Mouse (Mus musculus): Measurements from ENCODE around the gene Trappc6a. TPM values are rescaled to one million over a fixed set of nuclear protein-coding genes. Genes with fewer than 3 reads are reported as not detected.
A peak's percentile ranks its signal among the peaks of the same experiment; 100 is the strongest.

The Trappc6a gene
- polyA plus RNA-seq (2014; fragmentation: Nextera tagmentation; extraction: Ambion mirVana): 45.7 and 49.8 TPM in 2 replicates

- H3K36me3 ChIP-seq (ENCODE audit: control insufficient read depth, insufficient read depth, low read length): no peaks in the 10 kb centered on the region
- H3K4me2 ChIP-seq (replicated peaks; ENCODE audit: low read depth, low read length): peak within 1 kb of the TSS; percentile 95
- under 1% methylated on average over 55 of the region's 56 CpGs for WGBS
- ATAC-seq (ENCODE audit: low FRiP score): peak; percentile 96
- H3K9me3 ChIP-seq (ENCODE audit: control insufficient read depth, low read length): no peaks in the 10 kb centered on the region
- H3K4me3 ChIP-seq (ENCODE audit: low read depth, low read length): peak within 1 kb of the TSS; percentile 79
- peak within 1 kb of the TSS; percentile 86 for H3K9ac ChIP-seq (ENCODE audit: low read depth, low read length)
- DNase-seq (ENCODE audit: low spot score): peak; percentile 92
- no peaks in the 10 kb centered on the region for H3K4me1 ChIP-seq (replicated peaks; ENCODE audit: control insufficient read depth, insufficient read depth, low read length)
- H3K27me3 ChIP-seq (ENCODE audit: control insufficient read depth, insufficient read depth, low read length): no peaks in the 10 kb centered on the region
- H3K27ac ChIP-seq (ENCODE audit: low read depth, low read length): peak within 1 kb of the TSS; percentile 65
These were observed at the start of gene Trappc6a, which contains the start of gene Bloc1s3 for GRCm38 (mm10) chr7:19508150-19508923. Trappc6a (plus strand) TSS chr7:19508395. Bloc1s3 (minus strand) TSS chr7:19508367.

DNA sequence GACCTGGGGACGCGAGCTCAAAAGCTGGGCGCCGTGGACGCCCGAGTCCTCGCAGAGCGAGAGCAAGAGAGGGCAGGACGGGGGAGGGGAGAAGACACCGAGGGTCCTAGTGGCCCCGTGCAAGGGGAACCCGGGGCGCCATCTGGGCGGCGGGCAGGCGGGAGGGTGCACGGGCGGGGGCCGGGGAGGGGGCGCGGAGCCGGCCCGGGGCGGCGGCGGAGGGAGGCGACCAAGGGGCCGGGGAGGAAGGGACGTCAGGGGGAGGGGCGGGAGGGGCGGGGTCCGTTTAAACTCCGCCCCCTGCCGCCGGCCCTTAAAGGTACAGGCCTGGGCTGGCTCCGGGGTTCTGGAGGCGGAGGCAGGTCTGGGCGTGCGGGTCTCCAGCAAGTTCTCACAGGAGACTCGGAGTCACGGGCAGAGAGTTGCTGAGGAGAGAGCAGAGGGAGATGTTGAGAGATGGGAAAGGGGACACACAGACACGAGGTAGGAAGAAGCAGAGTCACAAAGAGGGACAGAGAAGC is 49.5 kb upstream of the Trappc6a start, which contains the start of gene Mark4:
Gene Mark4, minus strand, starts transcription at position 231 of the 521 bp plus-strand sequence.
- H3K4me2 ChIP-seq (replicated peaks; ENCODE audit: low read depth, low read length): peak within 1 kb of the TSS; percentile 97
- peak within 1 kb of the TSS; percentile 79 for H3K27ac ChIP-seq (ENCODE audit: low read depth, low read length)
- no peaks in the 10 kb centered on the region for H3K9me3 ChIP-seq (ENCODE audit: control insufficient read depth, low read length)
- no peaks in the 10 kb centered on the region; the same call in 1 of the 2 replicates for H3K36me3 ChIP-seq (ENCODE audit: control insufficient read depth, insufficient read depth, low read length)
- DNase-seq (ENCODE audit: low spot score) (peak; percentile 93), ATAC-seq (ENCODE audit: low FRiP score) (peak; percentile 85)
- peak within 1 kb of the TSS; percentile 90 for H3K9ac ChIP-seq (ENCODE audit: low read depth, low read length)
- H3K4me3 ChIP-seq (ENCODE audit: low read depth, low read length): peak within 1 kb of the TSS; percentile 99
- no peaks in the 10 kb centered on the region for H3K27me3 ChIP-seq (ENCODE audit: control insufficient read depth, insufficient read depth, low read length)
- H3K4me1 ChIP-seq (replicated peaks; ENCODE audit: control insufficient read depth, insufficient read depth, low read length): peaks cover 8% of the 10 kb centered on the region; the same call in 1 of the 2 replicates
- 0% methylated on average over 27 of the region's 42 CpGs for WGBS

DNA sequence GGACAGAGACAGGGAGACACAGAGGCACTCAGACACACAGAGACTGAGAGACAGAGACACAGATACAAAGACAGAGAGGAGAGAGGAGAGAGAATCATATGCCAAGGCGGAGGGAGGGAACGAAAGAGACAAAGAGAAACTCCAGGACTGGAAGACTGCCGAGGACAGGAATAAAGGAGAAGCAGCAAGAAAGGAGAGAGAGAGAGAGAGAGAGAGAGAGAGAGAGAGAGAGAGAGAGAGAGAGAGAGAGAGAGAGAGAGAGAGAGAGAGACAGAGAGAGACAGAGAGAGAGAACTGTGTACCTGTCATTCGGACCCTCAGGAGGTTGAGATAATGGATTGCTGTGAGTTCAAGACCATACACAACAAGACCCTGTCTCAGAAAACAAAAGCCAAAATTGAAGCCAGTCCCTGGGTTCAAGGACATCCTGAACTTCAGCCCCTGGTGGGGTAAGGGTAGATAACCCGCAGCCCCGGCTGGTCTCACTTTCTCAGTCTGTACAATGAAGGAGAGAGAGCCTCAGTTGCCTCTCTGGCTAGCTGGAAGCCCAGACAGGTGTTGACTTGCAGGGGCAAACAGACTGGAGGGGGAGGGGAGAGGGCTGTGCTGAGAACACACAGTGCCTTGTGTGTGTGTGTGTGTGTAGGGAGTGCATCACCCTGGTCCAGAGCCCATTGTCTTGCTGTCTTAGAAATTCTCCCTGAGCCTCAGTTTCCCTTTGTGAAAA is 48.9 kb upstream of the Trappc6a start:
- no peak for DNase-seq (ENCODE audit: low spot score)
- no peak for ATAC-seq (ENCODE audit: low FRiP score)
- Histone ChIP-seq H3K27me3 (ENCODE audit: control insufficient read depth, insufficient read depth, low read length) (peaks cover 1% of the 10 kb centered on the region; the same call in 1 of the 2 replicates), H3K36me3 (ENCODE audit: control insufficient read depth, insufficient read depth, low read length) (no peaks in the 10 kb centered on the region; the same call in 1 of the 2 replicates), H3K9ac (ENCODE audit: low read depth, low read length) (peak overlapping the region; percentile 90), H3K27ac (ENCODE audit: low read depth, low read length) (peak overlapping the region; percentile 79), H3K9me3 (ENCODE audit: control insufficient read depth, low read length) (no peaks in the 10 kb centered on the region), H3K4me2 (replicated peaks; ENCODE audit: low read depth, low read length) (peak overlapping the region; percentile 97), H3K4me1 (replicated peaks; ENCODE audit: control insufficient read depth, insufficient read depth, low read length) (peaks cover 8% of the 10 kb centered on the region; the same call in 1 of the 2 replicates), H3K4me3 (ENCODE audit: low read depth, low read length) (peak overlapping the region; percentile 99)
- 22% methylated on average over 6 of the region's 6 CpGs for WGBS

GRCm38 (mm10) chr7:19460500-19460899 is 47.7 kb upstream of the Trappc6a start:
- no peak for ATAC-seq (ENCODE audit: low FRiP score)
- H3K4me2 ChIP-seq (replicated peaks; ENCODE audit: low read depth, low read length): no peak overlapping the region
- WGBS: 67% methylated on average over 1 of the region's 1 CpGs

DNA sequence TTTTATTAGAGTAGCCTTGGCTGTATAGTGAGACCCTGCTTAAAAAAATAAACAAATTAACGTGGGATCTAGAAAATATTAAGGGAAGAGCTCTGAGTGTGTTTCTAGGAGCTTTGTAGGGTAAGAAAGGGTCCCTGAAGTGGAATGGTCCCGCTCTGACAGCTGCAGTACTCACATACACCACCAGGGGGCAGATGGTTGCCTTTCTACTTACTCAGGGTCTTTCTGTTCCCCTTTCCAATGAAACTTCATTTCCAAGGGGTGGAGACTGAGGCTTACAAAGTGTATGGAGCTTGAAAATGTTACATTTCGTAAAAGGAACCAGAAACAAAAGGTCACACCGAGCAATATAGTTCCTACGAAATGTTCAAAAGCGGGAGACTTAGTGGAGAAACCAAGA is 46.7 kb upstream of the Trappc6a start:
- Histone ChIP-seq H3K36me3 (ENCODE audit: control insufficient read depth, insufficient read depth, low read length) (no peaks in the 10 kb centered on the region), H3K27me3 (ENCODE audit: control insufficient read depth, insufficient read depth, low read length) (peaks cover 9% of the 10 kb centered on the region; the same call in 1 of the 2 replicates), H3K4me1 (replicated peaks; ENCODE audit: control insufficient read depth, insufficient read depth, low read length) (peaks cover 8% of the 10 kb centered on the region; the same call in 1 of the 2 replicates), H3K9me3 (ENCODE audit: control insufficient read depth, low read length) (no peaks in the 10 kb centered on the region), H3K9ac (ENCODE audit: low read depth, low read length) (no peak overlapping the region), H3K4me2 (replicated peaks; ENCODE audit: low read depth, low read length) (no peak overlapping the region), H3K27ac (ENCODE audit: low read depth, low read length) (no peak overlapping the region), H3K4me3 (ENCODE audit: low read depth, low read length) (no peak overlapping the region)
- ATAC-seq (ENCODE audit: low FRiP score) (no peak), DNase-seq (ENCODE audit: low spot score) (peak; percentile 93)
- WGBS: 12% methylated on average over 6 of the region's 6 CpGs

More at GRCm38 (mm10) chr7:19460500-19460899, 47.7 kb upstream of the Trappc6a start:
- H3K4me1 ChIP-seq (replicated peaks; ENCODE audit: control insufficient read depth, insufficient read depth, low read length): peaks cover 8% of the 10 kb centered on the region; the same call in 1 of the 2 replicates
- H3K9ac ChIP-seq (ENCODE audit: low read depth, low read length): no peak overlapping the region
- H3K4me3 ChIP-seq (ENCODE audit: low read depth, low read length): no peak overlapping the region
- H3K36me3 ChIP-seq (ENCODE audit: control insufficient read depth, insufficient read depth, low read length): no peaks in the 10 kb centered on the region; the same call in 1 of the 2 replicates
- no peaks in the 10 kb centered on the region for H3K9me3 ChIP-seq (ENCODE audit: control insufficient read depth, low read length)
- no peak for DNase-seq (ENCODE audit: low spot score)
- no peak overlapping the region for H3K27ac ChIP-seq (ENCODE audit: low read depth, low read length)
- peaks cover 9% of the 10 kb centered on the region; the same call in 1 of the 2 replicates for H3K27me3 ChIP-seq (ENCODE audit: control insufficient read depth, insufficient read depth, low read length)

DNA sequence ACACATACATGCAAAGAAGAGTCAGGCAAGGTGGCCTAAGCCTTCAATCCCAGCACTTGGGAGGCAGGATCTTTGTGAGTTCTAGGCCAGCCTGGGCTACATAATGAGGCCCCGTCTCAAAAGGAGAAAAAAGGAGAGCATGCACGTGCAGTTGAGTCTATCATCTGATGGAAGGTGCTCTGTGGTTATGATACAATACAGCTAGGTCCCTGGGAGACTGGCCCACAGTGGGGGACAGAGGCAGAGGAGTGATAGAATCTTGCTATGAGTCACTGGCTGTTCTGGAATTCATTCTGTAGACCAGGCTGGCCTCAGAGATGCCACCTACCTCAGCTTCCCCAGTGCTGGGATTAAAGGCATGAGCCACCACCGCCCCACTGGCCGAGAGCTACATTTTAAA is 45.8 kb upstream of the Trappc6a start:
- ATAC-seq (ENCODE audit: low FRiP score): no peak
- no peak overlapping the region for H3K4me3 ChIP-seq (ENCODE audit: low read depth, low read length)
- 65% methylated on average over 4 of the region's 4 CpGs for WGBS
- H3K27ac ChIP-seq (ENCODE audit: low read depth, low read length): no peak overlapping the region
- H3K4me1 ChIP-seq (replicated peaks; ENCODE audit: control insufficient read depth, insufficient read depth, low read length): no peaks in the 10 kb centered on the region
- peaks cover 9% of the 10 kb centered on the region; the same call in 1 of the 2 replicates for H3K27me3 ChIP-seq (ENCODE audit: control insufficient read depth, insufficient read depth, low read length)
- H3K9ac ChIP-seq (ENCODE audit: low read depth, low read length): no peak overlapping the region
- DNase-seq (ENCODE audit: low spot score): no peak
- no peaks in the 10 kb centered on the region for H3K36me3 ChIP-seq (ENCODE audit: control insufficient read depth, insufficient read depth, low read length)
- no peak overlapping the region for H3K4me2 ChIP-seq (replicated peaks; ENCODE audit: low read depth, low read length)
- no peaks in the 10 kb centered on the region for H3K9me3 ChIP-seq (ENCODE audit: control insufficient read depth, low read length)

DNA sequence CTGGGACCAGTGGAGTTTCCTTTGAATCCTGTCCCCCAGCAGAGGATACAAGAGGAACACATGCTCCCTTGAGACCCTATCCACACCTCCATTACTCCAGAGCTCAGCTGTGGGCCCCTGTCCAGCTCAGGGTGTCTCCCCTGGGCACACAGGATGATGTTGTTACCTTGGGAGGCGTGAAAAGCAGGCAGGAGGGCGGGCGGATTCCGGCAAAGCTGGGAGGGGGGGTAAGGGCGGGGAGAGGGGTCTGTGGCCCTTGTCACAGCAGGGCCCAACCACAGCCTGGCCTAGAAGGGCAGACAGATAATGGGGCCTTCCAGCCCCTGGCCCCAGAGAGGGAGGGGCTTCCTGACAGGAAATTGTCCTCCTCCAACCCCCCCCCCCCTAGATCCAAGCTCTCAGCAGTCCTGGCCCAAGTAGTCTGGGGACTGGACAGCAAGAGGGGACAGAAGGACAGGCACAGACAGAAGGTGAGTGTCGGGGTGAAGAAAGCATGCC is 45.3 kb upstream of the Trappc6a start, which contains the start of gene Exoc3l2:
Gene Exoc3l2, plus strand, starts transcription at position 448 of the 498 bp plus-strand sequence.
- Histone ChIP-seq H3K27ac (ENCODE audit: low read depth, low read length) (no peak within 1 kb of the TSS), H3K4me3 (ENCODE audit: low read depth, low read length) (no peak within 1 kb of the TSS), H3K4me2 (replicated peaks; ENCODE audit: low read depth, low read length) (no peak within 1 kb of the TSS), H3K4me1 (replicated peaks; ENCODE audit: control insufficient read depth, insufficient read depth, low read length) (no peaks in the 10 kb centered on the region), H3K27me3 (ENCODE audit: control insufficient read depth, insufficient read depth, low read length) (peaks cover 9% of the 10 kb centered on the region; the same call in 1 of the 2 replicates), H3K9me3 (ENCODE audit: control insufficient read depth, low read length) (no peaks in the 10 kb centered on the region), H3K9ac (ENCODE audit: low read depth, low read length) (no peak within 1 kb of the TSS), H3K36me3 (ENCODE audit: control insufficient read depth, insufficient read depth, low read length) (no peaks in the 10 kb centered on the region)
- ATAC-seq (ENCODE audit: low FRiP score) (no peak), DNase-seq (ENCODE audit: low spot score) (no peak)
- 18% methylated on average over 6 of the region's 6 CpGs for WGBS

Measured in hindbrain, embryonic 11.5 days (tissue).